Mouse (Mus musculus) lung, adult 2 months (tissue): Measurements from ENCODE around the gene Nek10.

ENCODE experiments used
- CTCF ChIP-seq: fragments of 200-500 bp; IDR thresholded peaks from 2 replicates; pipeline ENCODE4 v1.5.1; 2011; ENCODE audit warnings: mild to moderate bottlenecking, low read length, control low read depth; ENCODE audit not compliant: insufficient read depth
- POLR2A ChIP-seq: fragments of 200-500 bp; IDR thresholded peaks from 2 replicates; pipeline ENCODE4 v1.6.1; 2011; ENCODE audit warnings: low read depth, mild to moderate bottlenecking, control low read depth, low read length, borderline replicate concordance; ENCODE audit errors: extremely low read depth

DNA sequence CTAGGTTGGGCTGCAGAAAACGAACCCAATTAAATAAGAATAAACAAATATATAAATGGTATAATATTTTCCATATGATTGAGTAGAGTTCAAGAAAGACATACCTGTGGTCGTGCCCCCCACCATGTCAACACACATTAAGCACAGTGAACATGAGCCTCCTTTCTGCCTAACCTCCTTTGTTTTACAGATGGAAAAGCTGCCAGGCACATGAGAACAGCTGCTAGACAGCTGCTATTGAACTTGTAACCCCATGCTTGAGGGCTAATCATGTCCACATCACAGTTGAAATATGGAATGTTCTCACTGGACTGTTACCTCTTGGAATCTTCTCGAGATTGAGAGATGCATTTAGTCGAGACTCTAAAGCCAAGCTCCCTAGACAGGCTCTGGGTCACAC is 245.0 kb downstream of the Nek10 start:
- TF ChIP-seq CTCF (no peak), POLR2A (no peak)
